Mouse (Mus musculus): ENCODE data around the gene Cfap100.
A peak's percentile ranks its signal among the peaks of the same experiment; 100 is the strongest.

Cfap100 gene

DNA sequence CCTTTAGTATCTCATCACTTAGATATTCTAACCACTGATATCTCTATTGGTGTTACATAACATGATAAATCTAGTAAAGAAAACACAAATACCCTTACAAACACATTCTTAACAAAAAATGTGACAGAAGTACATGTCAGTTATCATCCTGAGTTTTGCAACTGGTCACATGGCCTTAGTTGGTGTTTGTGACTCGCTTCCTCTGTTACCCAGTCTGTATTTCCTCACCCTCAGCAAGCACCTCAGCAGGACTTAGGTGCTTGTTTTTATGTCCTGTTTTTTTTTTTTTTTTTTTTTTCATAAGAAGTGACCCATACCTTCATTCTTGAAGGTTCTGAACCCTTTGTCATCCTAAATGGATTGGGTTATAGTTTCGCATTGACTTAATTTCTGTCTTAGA, 50.9 kb downstream of the Cfap100 start:
- DNase-seq (ENCODE audit: low read depth) = no peak

DNA sequence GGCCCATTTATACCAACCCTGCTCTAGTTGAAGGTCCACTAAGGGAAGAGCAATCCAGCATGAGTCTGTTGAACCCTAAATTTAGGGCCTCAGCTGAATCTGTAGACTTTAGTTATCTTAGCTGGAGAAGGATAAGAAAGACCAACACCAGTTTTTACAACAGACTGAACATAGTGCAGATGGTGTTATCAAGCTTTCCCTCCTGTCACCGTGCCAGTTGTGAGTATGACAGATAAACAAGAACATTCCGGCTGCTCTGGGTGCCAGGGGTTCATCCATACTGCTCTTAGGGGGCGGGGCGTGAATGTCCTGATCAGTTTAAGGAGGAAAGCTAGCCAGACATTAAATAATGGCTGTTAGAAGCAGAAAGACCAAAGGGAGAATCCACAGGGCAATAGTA, 54.0 kb downstream of the Cfap100 start:
- DNase-seq (ENCODE audit: low read depth) = no peak

DNA sequence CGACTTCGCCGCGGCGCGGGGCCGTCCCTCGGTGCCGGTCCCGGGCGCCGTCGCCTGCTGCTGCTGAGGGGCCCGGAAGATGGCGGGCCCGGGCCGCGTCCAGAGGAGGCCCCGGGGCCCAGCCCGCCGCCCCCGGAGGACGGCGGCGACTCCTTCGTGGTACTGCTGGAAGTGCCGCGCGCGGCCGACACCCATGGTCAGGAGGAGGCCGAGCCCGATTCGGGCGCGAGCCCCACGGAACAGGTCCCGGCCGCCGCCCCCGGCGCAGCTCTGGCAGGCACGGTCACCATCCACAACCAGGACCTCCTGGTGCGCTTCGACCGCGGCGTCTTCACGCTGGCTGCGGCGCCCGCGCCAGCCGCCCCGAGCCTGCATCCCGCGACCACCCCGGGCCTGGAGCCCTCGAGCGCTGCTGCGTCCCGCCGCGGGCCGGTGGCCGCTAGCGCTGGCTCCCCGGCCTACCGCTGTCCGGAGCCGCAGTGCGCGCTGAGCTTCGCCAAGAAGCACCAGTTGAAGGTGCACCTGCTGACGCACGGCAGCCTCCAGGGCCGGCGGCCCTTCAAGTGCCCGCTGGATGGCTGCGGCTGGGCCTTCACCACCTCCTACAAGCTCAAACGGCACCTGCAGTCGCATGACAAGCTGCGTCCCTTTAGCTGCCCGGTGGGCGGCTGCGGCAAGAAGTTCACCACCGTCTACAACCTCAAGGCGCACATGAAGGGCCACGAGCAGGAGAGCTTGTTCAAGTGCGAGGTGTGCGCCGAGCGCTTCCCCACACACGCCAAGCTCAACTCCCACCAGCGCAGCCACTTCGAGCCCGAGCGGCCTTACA, 58.7 kb downstream of the Cfap100 start:
- peak; percentile 60 for DNase-seq (ENCODE audit: low read depth)

DNA sequence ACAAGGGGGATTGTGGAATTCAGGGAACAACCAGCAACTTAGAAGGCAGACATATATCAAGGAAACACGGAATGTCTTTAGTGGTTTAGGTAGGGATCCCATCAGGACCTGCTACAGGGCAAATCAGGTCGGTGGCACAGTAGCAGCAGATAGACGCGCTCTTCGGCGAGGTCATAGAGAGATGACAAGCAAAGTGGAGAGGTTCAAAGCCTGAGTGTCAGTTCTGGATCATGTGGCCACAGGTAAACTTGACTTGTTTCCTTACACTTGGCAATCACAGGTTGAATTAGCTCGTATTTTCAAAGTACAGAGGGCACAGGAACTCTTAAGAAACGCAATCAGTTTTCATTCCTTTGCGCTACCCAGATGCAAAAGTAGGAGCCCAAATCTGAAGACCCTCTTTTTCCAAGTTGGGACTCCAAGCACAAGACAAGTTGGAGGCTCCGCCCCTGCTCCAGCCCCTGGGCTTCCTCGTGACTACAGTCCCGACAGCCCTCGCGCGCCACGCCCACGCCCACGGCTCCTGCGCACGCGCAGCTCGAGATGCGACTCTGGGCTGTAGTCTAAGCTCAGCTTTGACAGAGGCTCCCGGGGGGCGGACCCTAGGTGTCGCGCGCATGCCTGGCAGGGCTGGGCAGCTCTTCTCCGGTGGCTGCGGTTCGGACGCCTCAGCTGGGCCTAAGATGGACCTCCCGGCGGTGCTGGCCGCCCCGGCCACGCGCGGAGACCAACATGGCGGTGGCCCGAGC, 59.4 kb downstream of the Cfap100 start, which contains the start of gene Zxdc:
TSS of gene Zxdc (plus strand) at position 517 of the 749 bp plus-strand sequence.
- DNase-seq (ENCODE audit: low read depth) = peak; percentile 96

DNA sequence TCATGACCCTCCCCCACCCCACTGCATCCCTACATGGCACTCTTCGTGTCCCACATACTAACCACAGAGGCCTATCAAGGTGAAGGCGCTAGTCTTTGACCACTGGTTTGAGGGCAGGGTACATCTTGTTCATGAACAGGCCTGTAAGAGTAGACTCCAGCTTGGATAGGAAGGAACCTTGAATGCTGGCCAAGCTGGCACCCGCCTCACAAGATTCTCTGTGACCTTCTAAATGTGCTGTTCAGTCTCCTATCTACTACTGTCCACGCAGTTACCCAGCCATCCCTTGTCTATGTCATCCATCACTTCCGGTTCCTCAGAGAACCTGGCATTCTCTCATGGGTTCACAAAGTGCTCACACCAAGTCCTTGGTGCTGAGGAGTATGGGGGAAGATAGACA, 65.3 kb downstream of the Cfap100 start:
- DNase-seq (ENCODE audit: low read depth) = no peak

DNA sequence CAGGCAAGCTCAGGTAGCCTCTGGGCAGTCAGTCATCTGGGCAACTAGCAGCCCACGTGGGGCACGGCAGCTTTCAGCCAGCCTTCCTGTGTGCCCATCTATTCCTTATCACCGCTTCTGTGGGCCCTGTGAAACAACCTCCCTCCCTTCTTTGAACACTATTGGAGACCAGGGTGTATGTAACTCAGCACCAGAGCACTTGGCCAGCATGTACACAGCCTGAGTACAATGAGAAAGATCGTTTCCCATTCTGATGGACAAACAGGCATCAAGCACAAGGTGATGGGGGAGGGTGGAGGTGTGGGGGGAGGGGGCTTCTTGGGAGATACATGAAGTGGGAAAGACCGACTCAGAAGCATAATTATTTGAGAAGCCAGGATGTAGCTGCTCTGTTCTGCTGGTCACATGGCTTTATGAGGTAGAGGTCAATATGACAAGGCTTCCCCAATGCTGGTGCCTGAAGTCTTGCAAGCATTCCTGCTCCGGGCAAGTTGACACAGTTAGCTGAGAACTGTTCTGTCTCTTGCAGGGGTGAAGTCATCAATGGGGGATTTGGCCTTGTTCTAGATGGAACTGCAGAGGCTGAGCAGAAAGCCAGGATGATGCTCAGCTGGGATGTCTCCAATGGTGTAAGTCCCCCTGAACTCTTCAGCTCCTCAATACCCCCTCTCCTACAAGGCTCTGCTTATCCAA, 67.5 kb downstream of the Cfap100 start:
- DNase-seq (ENCODE audit: low read depth) = no peak

DNA sequence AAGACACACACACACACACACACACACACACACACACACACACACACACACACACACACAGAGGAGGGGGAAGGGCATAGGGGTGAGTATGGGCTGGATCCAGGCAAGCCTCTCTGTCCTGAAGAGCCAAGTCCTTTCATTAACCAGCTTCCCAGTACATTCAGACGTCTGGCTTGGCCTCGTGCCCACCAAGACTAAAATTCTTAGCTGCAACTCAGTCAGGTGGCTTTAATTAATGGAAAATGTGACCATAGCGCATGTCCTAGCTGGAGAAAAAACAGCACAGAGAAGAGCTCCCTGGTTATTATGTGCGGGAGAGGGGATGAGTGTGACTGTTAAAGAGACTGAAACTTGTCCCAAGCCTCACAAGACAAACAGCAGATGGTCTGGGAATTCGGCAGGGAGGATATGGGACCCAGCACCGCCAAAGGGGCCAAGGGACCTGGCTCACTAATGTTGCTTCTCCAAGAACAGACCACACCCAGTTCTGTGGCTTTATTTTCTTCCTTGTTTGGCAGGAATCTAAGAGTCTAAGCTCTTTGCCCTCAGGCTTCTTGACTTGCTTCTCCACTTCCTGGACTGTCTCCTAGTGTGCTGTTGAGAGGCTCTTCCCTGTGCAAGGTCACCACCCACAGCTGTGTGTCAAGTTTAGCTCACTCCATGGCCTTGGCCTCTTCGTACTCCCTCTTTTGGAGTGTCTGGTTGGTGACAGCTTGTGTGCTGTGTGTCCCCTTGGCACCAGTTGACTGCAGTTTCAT, 68.4 kb downstream of the Cfap100 start:
- DNase-seq (ENCODE audit: low read depth) = no peak

DNA sequence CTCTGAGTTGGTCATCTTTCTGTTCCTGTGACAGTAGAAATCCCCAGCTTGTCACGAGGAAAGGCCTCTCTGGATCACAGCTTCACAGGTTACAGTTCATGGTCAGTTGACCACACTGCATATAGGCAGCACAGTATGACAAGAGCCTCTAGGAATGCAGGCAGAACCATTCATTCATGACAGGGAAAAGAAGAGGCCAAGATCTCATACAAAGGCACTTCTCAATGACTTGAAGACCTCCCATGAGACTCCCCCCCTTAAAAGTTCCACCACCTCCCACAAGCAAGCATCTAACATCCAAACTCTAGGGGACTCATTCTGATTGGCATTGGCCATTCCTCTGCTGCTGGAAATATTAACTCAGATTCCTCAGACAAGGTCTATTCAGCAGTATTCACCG, 69.2 kb downstream of the Cfap100 start:
- DNase-seq (ENCODE audit: low read depth) = no peak

DNA sequence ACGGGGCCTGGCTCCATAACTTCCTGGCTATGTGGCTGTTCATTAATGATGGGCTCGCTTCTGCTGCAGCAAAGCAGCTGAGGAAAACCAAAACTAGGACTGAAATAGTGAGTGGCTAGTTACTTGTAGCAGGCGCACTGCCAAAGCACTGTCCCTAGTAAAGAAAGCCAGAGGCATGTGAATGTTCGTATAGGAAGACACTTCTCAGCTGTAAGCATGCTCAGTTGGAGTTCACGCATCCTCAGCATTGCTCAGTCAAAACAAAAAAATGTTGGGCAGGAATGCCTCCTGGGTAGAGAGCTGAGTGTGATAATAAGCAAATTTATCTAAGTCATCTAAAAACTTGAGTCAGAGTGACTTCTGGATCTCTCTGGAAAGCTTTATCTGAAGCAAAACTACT, 70.5 kb downstream of the Cfap100 start:
- DNase-seq (ENCODE audit: low read depth) = no peak

Measured in induced T-regulatory cell, adult 2 months (primary cell).